Mouse (Mus musculus) embryonic fibroblast, embryonic 13.5 days (primary cell): ENCODE results near the gene 2610042L04Rik.
"Not testable (repeated sequence)": the region's sequence is repeated elsewhere in the genome, so short reads cannot be mapped to it uniquely, and the experiment has no call there.

Experiments used
- CTCF ChIP-seq: IDR thresholded peaks from 2 replicates; pipeline ENCODE4 v1.5.1; 2011; ENCODE audit warnings: mild to moderate bottlenecking, control low read depth, low read length, moderate library complexity, borderline replicate concordance; ENCODE audit not compliant: insufficient read depth
- POLR2A ChIP-seq: IDR thresholded peaks from 2 replicates; pipeline ENCODE4 v1.6.1; 2011; ENCODE audit warnings: low read depth, mild to moderate bottlenecking, control low read depth, low read length, moderate library complexity

- not testable (repeated sequence) for TF ChIP-seq CTCF, POLR2A
Measured at GRCm38 (mm10) chr14:4335506-4335905, 943 bp downstream of the 2610042L04Rik start.
